Mouse (Mus musculus): ENCODE results near the gene Rapgef1.

The Rapgef1 gene

DNA sequence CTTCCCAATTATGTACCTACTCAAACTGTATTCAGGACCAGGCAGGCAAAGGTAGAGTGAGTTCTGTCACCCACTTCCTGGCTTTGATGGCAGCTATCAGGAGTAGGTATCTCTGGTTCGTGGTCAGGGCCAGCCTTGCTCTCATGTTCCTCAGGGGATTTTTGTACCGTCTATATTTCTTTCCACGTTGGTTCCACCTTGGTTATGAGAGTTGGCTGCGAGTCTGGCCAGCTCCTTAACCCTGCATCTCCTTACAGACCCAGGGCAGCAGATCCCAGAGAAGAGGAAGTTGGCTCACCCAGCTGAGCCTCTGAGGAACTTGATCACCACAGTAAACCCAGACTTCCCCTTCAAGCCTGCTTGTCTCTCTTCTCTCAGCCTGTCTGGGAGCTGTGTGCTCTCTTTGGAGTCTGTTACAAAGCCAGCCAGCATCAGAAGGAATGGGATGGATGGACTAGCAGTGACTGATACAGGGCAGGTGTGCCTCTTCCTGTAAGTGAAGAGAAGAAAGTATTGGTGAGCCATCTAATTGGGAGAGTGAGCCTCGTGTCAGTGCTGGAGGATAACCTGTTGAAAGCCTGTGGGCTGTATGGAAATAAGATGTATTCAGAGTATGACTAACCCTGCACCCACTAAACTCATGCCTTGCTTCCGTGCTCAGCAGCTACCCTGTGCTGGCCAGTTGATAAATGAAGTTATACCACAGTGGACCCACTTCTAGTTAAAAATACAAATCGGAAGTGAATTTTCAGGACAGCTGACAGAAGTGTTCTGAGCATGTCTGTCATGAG, 53.4 kb downstream of the Rapgef1 start:
- DNase-seq (ENCODE audit: low spot score in 2 of 2) = no peak

DNA sequence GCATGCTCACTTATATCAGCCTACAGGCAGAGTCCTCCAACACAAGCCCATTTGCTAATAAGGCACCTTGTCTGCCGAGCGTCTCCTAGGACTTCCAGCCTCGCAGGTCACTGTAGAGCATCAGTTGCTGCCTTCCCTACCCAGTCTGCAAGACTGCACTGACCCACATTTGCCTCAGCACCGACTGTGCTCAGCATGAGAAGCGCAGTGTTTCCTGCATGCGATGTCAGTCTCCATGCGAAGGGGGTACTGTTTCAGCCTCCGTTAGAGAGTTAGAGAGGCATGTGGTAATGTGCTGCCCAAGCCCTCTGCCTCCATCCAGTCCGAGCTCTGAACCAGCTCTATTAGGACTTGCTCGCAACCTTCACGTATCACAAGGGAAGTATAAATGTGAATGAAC, 54.6 kb downstream of the Rapgef1 start:
- no peak for DNase-seq (ENCODE audit: low spot score in 2 of 2)

- DNase-seq (ENCODE audit: low spot score in 2 of 2) = no peak
Observed at GRCm38 (mm10) chr2:29674545-29674944, 55.0 kb downstream of the Rapgef1 start.

- DNase-seq (ENCODE audit: low spot score in 2 of 2) = no peak
Observed at GRCm38 (mm10) chr2:29675846-29676245, 56.3 kb downstream of the Rapgef1 start.

- no peak for DNase-seq (ENCODE audit: low spot score in 2 of 2)
Observed at GRCm38 (mm10) chr2:29676513-29676912, 57.0 kb downstream of the Rapgef1 start.

- no peak for DNase-seq (ENCODE audit: low spot score in 2 of 2)
Observed at GRCm38 (mm10) chr2:29677842-29678241, 58.3 kb downstream of the Rapgef1 start.

GRCm38 (mm10) chr2:29678524-29678923, 59.0 kb downstream of the Rapgef1 start:
- DNase-seq (ENCODE audit: low spot score in 2 of 2) = no peak

GRCm38 (mm10) chr2:29679710-29680584, 60.4 kb downstream of the Rapgef1 start:
- DNase-seq (ENCODE audit: low spot score in 2 of 2) = no peak

GRCm38 (mm10) chr2:29683261-29683999, 63.9 kb downstream of the Rapgef1 start:
- DNase-seq (ENCODE audit: low spot score in 2 of 2) = no peak

GRCm38 (mm10) chr2:29684498-29684897, 65.0 kb downstream of the Rapgef1 start:
- DNase-seq (ENCODE audit: low spot score in 2 of 2) = no peak

DNA sequence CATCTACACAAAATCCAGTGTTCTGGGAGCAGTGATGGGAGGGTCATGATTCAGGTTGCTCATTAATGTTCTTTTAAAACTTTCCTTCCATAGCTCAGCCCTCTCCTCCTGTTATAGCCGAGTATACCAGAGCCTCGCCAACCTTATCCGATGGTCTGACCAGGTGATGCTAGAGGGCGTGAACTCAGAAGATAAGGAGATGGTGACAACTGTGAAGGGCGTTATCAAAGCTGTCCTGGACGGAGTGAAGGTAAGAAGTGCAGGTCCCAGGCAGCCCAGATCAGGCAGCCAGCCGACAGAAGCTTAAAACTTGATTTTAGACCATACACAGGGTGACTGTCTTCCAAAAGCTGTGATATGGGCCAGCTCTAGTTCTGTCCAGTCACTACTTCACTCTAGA, 69.5 kb downstream of the Rapgef1 start:
- no peak for DNase-seq (ENCODE audit: low spot score in 2 of 2)

DNA sequence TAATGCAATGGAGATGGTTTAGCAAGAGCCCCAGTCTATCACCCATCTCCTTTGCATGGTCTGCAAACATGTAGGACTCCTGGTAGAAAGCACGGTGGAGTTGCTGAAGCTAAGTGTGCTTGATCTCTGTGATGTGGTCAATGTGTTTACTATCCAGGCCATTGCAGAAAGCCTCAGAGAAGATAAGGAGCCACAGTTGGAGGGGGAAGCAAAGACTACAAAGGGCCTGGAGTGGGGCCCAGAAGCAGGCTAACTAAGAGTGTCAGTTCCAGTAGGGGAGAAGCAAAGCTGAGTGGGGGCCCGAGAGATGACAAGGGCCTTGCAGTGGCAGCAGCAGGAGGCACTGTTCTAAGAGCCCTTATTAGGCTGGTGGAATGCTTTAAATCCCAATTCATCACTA, 70.0 kb downstream of the Rapgef1 start:
- no peak for DNase-seq (ENCODE audit: low spot score in 2 of 2)

DNA sequence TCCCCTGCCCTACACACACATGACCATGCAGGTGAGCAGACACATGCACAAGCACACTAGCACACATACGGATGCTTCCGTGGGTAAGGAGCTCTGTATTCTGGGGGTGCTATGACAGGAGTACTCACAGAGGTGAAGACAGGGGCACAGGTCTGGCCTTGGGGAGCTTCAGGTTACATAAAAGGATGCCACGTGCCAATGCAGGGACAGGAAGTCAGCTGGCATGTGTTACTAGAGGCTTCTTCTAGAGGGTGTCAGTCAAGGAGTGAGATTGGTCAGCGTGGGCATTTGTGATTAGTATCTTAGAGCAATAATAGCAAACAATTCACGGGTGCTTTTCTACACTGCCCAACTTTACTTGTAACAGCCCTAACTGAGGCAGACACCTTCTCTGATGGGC, 71.5 kb downstream of the Rapgef1 start:
- DNase-seq (ENCODE audit: low spot score in 2 of 2) = no peak

DNA sequence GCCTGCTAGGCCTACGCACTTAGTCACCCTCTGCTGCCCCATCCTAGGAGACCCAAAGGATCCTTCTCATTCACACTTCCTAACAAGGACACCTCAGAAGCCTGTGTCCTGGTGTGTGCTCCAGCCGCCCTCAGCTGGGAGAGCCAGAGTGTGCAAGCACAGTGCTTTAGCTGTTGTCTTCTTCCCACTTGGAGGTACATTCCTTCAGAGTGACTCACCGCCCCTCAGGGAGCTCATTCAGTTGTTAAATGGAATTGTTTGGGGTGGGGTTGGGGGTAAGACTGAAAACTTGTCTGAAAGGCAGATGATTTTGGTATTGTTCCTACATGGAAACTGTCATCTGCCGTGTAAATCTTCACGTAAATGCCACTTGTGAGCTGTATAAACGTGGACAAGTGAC, 72.0 kb downstream of the Rapgef1 start:
- DNase-seq (ENCODE audit: low spot score in 2 of 2) = no peak

DNA sequence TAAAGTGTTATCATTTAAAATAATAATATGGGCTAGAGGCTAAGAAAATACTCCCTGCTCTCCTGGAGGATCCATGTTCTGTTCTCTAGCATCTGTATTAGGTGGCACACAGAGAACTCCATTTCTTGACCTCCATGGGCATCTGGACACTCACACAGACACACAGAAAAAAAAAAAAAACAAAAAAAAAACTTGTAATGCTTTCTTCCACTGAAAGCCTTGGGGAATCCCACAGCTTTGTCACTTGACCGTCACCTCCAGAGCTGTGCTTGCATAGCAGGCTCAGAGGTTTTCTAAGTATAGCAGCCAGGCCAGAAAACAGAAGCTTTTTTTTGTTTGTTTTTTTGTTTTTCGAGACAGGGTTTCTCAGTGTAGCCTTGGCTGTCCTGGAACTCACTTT, 72.7 kb downstream of the Rapgef1 start:
- DNase-seq (ENCODE audit: low spot score in 2 of 2) = no peak

- DNase-seq (ENCODE audit: low spot score in 2 of 2) = no peak
Observed at GRCm38 (mm10) chr2:29696207-29696800, 76.8 kb downstream of the Rapgef1 start.

DNA sequence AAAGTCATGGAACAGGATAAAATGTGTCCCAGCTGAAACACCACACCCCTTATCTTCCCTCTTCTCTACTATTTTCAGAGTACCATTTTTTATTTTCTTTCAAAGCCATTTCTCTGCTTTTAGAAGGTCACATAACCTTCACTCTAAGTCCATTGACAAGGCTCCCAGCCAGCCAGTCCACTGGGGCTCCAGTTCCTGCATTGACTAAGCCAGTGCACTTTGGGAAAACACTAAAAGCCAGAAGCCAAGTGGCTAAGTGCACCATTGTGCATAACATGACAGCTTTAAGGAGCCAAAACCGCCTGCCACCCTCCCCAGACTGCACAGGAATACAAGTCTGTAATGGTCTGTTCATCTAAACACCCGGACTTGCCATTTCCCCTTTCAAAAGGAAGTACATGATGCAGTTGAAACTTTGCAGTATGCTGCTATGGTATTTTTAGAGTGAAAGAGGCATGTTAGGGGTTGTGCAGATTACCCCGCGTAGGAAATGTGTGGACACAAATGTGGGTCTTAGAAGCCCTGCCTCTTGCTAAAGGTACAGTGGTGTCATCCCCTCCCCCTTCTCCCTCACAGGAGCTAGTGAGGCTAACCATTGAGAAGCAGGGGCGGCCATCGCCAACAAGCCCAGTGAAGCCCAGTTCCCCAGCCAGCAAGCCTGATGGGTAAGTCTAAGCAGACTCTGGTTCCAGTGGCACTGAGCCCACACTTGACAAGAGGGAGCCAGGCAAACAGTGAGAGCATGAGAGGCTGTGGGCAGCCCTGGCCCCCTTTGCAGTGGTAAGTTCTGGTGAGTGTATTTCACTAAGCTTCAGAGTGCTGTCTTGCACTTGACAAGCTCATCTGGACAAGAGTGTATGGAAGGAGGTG, 79.1 kb downstream of the Rapgef1 start:
- no peak for DNase-seq (ENCODE audit: low spot score in 2 of 2)

DNA sequence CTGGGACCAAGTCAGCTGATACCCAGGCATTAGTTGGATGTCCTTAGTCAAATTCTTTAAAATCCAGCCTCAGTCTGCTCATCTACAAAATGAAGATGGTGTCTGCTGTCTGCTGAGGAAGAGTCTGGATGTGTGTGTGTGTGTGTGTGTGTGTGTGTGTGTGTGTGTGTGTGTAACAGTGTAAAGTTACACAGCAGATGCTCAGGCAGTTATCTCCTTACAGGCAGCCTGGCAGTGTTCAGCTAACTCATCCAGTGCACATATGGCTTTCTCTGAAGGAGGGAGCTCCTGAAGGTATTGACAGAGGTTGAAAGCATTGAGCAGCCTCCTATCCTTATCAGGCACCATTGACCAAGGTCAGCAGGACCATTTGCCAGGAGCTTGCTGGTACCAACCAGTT, 81.4 kb downstream of the Rapgef1 start:
- no peak for DNase-seq (ENCODE audit: low spot score in 2 of 2)

GRCm38 (mm10) chr2:29701393-29701792, 81.9 kb downstream of the Rapgef1 start:
- no peak for DNase-seq (ENCODE audit: low spot score in 2 of 2)

- no peak for DNase-seq (ENCODE audit: low spot score in 2 of 2)
Observed at GRCm38 (mm10) chr2:29702189-29702588, 82.7 kb downstream of the Rapgef1 start.
